Mouse (Mus musculus): ENCODE data around the gene Thegl. TPM values are rescaled to one million over a fixed set of nuclear protein-coding genes. Genes with fewer than 3 reads are reported as not detected.
"Not testable (repeated sequence)": the region's sequence is repeated elsewhere in the genome, so short reads cannot be mapped to it uniquely, and the experiment has no call there.

The Thegl gene
- 0.49 and 0.72 TPM in 2 replicates for polyA plus RNA-seq (2015; fragmentation: Nextera tagmentation; extraction: Ambion mirVana)

- ATAC-seq, result peak; percentile 100
- peak within 1 kb of the TSS; percentile 21; the same call in 1 of the 2 replicates for H3K9ac ChIP-seq
- H3K9me3 ChIP-seq, result no peaks in the 10 kb centered on the region
- peak within 1 kb of the TSS; percentile 50 for H3K4me3 ChIP-seq (replicated peaks)
- 14% methylated on average over 57 of the region's 57 CpGs for WGBS
- no peaks in the 10 kb centered on the region for H3K27me3 ChIP-seq (replicated peaks)
- H3K36me3 ChIP-seq, result no peaks in the 10 kb centered on the region
- H3K4me1 ChIP-seq (replicated peaks), result no peaks in the 10 kb centered on the region
- peak within 1 kb of the TSS; percentile 84 for H3K4me2 ChIP-seq (replicated peaks)
- H3K27ac ChIP-seq, result no peak within 1 kb of the TSS
Measured at GRCm38 (mm10) chr5:77015544-77016482, at the start of gene Thegl. TSS of gene Thegl (plus strand) at chr5:77016023.

GRCm38 (mm10) chr5:76969250-76969649 lies 46.6 kb upstream of the Thegl start:
- no peaks in the 10 kb centered on the region for H3K9me3 ChIP-seq
- no peak overlapping the region for H3K4me2 ChIP-seq (replicated peaks)
- H3K4me1 ChIP-seq (replicated peaks), result no peaks in the 10 kb centered on the region; the same call in 1 of the 2 replicates
- 68% methylated on average over 5 of the region's 5 CpGs for WGBS
- H3K36me3 ChIP-seq, result peaks cover 12% of the 10 kb centered on the region
- no peak overlapping the region for H3K9ac ChIP-seq
- H3K27me3 ChIP-seq (replicated peaks), result no peaks in the 10 kb centered on the region
- no peak overlapping the region for H3K4me3 ChIP-seq (replicated peaks)
- no peak for ATAC-seq
- H3K27ac ChIP-seq, result no peak overlapping the region

GRCm38 (mm10) chr5:76971115-76971514 lies 44.7 kb upstream of the Thegl start:
- H3K27ac ChIP-seq; H3K9ac ChIP-seq; H3K4me3 ChIP-seq (replicated peaks); H3K27me3 ChIP-seq (replicated peaks); H3K4me1 ChIP-seq (replicated peaks); H3K36me3 ChIP-seq; ATAC-seq; H3K9me3 ChIP-seq; H3K4me2 ChIP-seq (replicated peaks): not testable (repeated sequence)
- 42% methylated on average over 1 of the region's 1 CpGs for WGBS

GRCm38 (mm10) chr5:76973488-76973887 lies 42.3 kb upstream of the Thegl start:
- no peak overlapping the region for H3K27ac ChIP-seq
- ATAC-seq, result no peak
- H3K36me3 ChIP-seq, result 0 out of 2 replicates have a peak, but pooled peaks cover 4% of the 10 kb centered on the region
- WGBS, result 52% methylated on average over 3 of the region's 3 CpGs
- H3K9me3 ChIP-seq, result no peaks in the 10 kb centered on the region
- peak overlapping the region; percentile 94; the same call in 1 of the 2 replicates for H3K4me3 ChIP-seq (replicated peaks)
- H3K4me1 ChIP-seq (replicated peaks), result peaks cover 5% of the 10 kb centered on the region; the same call in 1 of the 2 replicates
- no peaks in the 10 kb centered on the region for H3K27me3 ChIP-seq (replicated peaks)
- H3K9ac ChIP-seq, result no peak overlapping the region; the same call in 1 of the 2 replicates
- H3K4me2 ChIP-seq (replicated peaks), result peak overlapping the region; percentile 61

- 2% methylated on average over 17 of the region's 17 CpGs for WGBS
- peak overlapping the region; percentile 61 for H3K4me2 ChIP-seq (replicated peaks)
- peaks cover 1% of the 10 kb centered on the region for H3K36me3 ChIP-seq
- H3K4me1 ChIP-seq (replicated peaks), result peaks cover 5% of the 10 kb centered on the region; the same call in 1 of the 2 replicates
- H3K27ac ChIP-seq, result no peak overlapping the region
- peak overlapping the region; percentile 50 for H3K9ac ChIP-seq
- peak overlapping the region; percentile 94 for H3K4me3 ChIP-seq (replicated peaks)
- H3K9me3 ChIP-seq, result no peaks in the 10 kb centered on the region
- H3K27me3 ChIP-seq (replicated peaks), result no peaks in the 10 kb centered on the region
- ATAC-seq, result no peak; the same call in 1 of the 2 replicates
Measured at GRCm38 (mm10) chr5:76974207-76974553, 41.6 kb upstream of the Thegl start.

- Histone ChIP-seq H3K27me3 (replicated peaks) (no peaks in the 10 kb centered on the region), H3K4me2 (replicated peaks) (peak within 1 kb of the TSS; percentile 66), H3K9ac (peak within 1 kb of the TSS; percentile 88), H3K36me3 (peaks cover 6% of the 10 kb centered on the region), H3K4me1 (replicated peaks) (peaks cover 5% of the 10 kb centered on the region; the same call in 1 of the 2 replicates), H3K4me3 (replicated peaks) (peak within 1 kb of the TSS; percentile 94), H3K9me3 (no peaks in the 10 kb centered on the region), H3K27ac (peak within 1 kb of the TSS; percentile 88)
- WGBS, result under 1% methylated on average over 60 of the region's 60 CpGs
- peak; percentile 96 for ATAC-seq
Measured at GRCm38 (mm10) chr5:76974554-76975285, 41.1 kb upstream of the Thegl start, which contains the start of gene Srp72. TSS of gene Srp72 (plus strand) at chr5:76974683.

GRCm38 (mm10) chr5:76975736-76976135 lies 40.1 kb upstream of the Thegl start:
- no peaks in the 10 kb centered on the region for H3K27me3 ChIP-seq (replicated peaks)
- peaks cover 9% of the 10 kb centered on the region for H3K36me3 ChIP-seq
- no peaks in the 10 kb centered on the region for H3K9me3 ChIP-seq
- H3K4me3 ChIP-seq (replicated peaks), result peak overlapping the region; percentile 94
- peak overlapping the region; percentile 66 for H3K4me2 ChIP-seq (replicated peaks)
- no peak overlapping the region for H3K9ac ChIP-seq
- H3K27ac ChIP-seq, result no peak overlapping the region
- H3K4me1 ChIP-seq (replicated peaks), result peaks cover 5% of the 10 kb centered on the region; the same call in 1 of the 2 replicates
- WGBS, result 90% methylated on average over 8 of the region's 8 CpGs
- no peak for ATAC-seq

GRCm38 (mm10) chr5:76984015-76984414 lies 31.8 kb upstream of the Thegl start:
- no peak for ATAC-seq
- Histone ChIP-seq H3K27ac (no peak overlapping the region), H3K4me1 (replicated peaks) (no peaks in the 10 kb centered on the region), H3K9me3 (no peaks in the 10 kb centered on the region), H3K9ac (no peak overlapping the region), H3K4me3 (replicated peaks) (no peak overlapping the region), H3K36me3 (peaks cover 39% of the 10 kb centered on the region), H3K27me3 (replicated peaks) (no peaks in the 10 kb centered on the region), H3K4me2 (replicated peaks) (no peak overlapping the region)
- WGBS, result 93% methylated on average over 11 of the region's 11 CpGs

GRCm38 (mm10) chr5:76990789-76991188 lies 25.0 kb upstream of the Thegl start:
- 94% methylated on average over 3 of the region's 3 CpGs for WGBS
- no peak for ATAC-seq
- H3K4me3 ChIP-seq (replicated peaks), result no peak overlapping the region
- no peak overlapping the region for H3K9ac ChIP-seq
- no peak overlapping the region for H3K4me2 ChIP-seq (replicated peaks)
- H3K9me3 ChIP-seq, result no peaks in the 10 kb centered on the region
- no peak overlapping the region for H3K27ac ChIP-seq
- H3K27me3 ChIP-seq (replicated peaks), result no peaks in the 10 kb centered on the region
- H3K4me1 ChIP-seq (replicated peaks), result no peaks in the 10 kb centered on the region
- peaks cover 28% of the 10 kb centered on the region for H3K36me3 ChIP-seq

GRCm38 (mm10) chr5:76993174-76993814 lies 22.5 kb upstream of the Thegl start:
- WGBS, result 92% methylated on average over 5 of the region's 5 CpGs
- no peaks in the 10 kb centered on the region for H3K9me3 ChIP-seq
- H3K36me3 ChIP-seq, result peaks cover 35% of the 10 kb centered on the region
- H3K27me3 ChIP-seq (replicated peaks), result no peaks in the 10 kb centered on the region
- H3K9ac ChIP-seq, result no peak overlapping the region
- no peak for ATAC-seq
- no peak overlapping the region for H3K4me3 ChIP-seq (replicated peaks)
- H3K4me2 ChIP-seq (replicated peaks), result no peak overlapping the region
- H3K4me1 ChIP-seq (replicated peaks), result no peaks in the 10 kb centered on the region
- H3K27ac ChIP-seq, result no peak overlapping the region

GRCm38 (mm10) chr5:76998416-76998815 lies 17.4 kb upstream of the Thegl start:
- H3K27ac ChIP-seq, result no peak overlapping the region
- WGBS, result 44% methylated on average over 5 of the region's 5 CpGs
- H3K4me2 ChIP-seq (replicated peaks), result no peak overlapping the region
- H3K9me3 ChIP-seq, result no peaks in the 10 kb centered on the region; the same call in 1 of the 2 replicates
- no peak for ATAC-seq
- H3K27me3 ChIP-seq (replicated peaks), result no peaks in the 10 kb centered on the region
- peaks cover 22% of the 10 kb centered on the region for H3K36me3 ChIP-seq
- no peak overlapping the region for H3K9ac ChIP-seq
- H3K4me3 ChIP-seq (replicated peaks), result no peak overlapping the region
- no peaks in the 10 kb centered on the region for H3K4me1 ChIP-seq (replicated peaks)

- Histone ChIP-seq H3K9ac (no peak overlapping the region), H3K27ac (no peak overlapping the region), H3K4me3 (replicated peaks) (no peak overlapping the region), H3K4me1 (replicated peaks) (no peaks in the 10 kb centered on the region), H3K4me2 (replicated peaks) (no peak overlapping the region), H3K27me3 (replicated peaks) (no peaks in the 10 kb centered on the region), H3K9me3 (no peaks in the 10 kb centered on the region; the same call in 1 of the 2 replicates), H3K36me3 (peaks cover 12% of the 10 kb centered on the region)
- ATAC-seq, result no peak
- 91% methylated on average over 17 of the region's 17 CpGs for WGBS
Measured at GRCm38 (mm10) chr5:77001192-77001591, 14.6 kb upstream of the Thegl start.
